In genomic region chr13:60177106-60177796, GRCm38 (mm10) we compare ENCODE assay signal across 8 mouse cellular contexts. TPM values are rescaled to one million over a fixed set of nuclear protein-coding genes. Genes with fewer than 3 reads are reported as not detected.
DNase-seq lines count a peak whose midpoint lies in the region; ATAC-seq and TF ChIP-seq lines count a peak whose summit lies in the region.

Gene Gas1, minus strand, starts transcription at chr13:60177365.

- 0 out of 2 replicates have a peak, but pooled peaks have one; percentile 39 for TF ChIP-seq EP300 in heart, postnatal 0 days (IDR thresholded peaks at IDR 0.05; ENCODE audit: low read depth)
- TF ChIP-seq EP300 in liver, embryonic 14.5 days (IDR thresholded peaks at IDR 0.05; ENCODE audit: low read depth) = no peak

- DNase-seq in G1E (ENCODE audit: low spot score) = no peak
- peak; percentile 54 for DNase-seq in cerebellum, adult 11-12 months
- peak; percentile 96 for DNase-seq in heart, postnatal 0 days (ENCODE audit: low spot score)
- peak; percentile 93 to 96 for DNase-seq in kidney, postnatal 36 days
- DNase-seq in liver, embryonic 14.5 days (ENCODE audit: low read depth in 3 of 3, low spot score in 3 of 3) = peak in 2 of 3 experiments; percentile 14 to 17
- DNase-seq in urinary bladder, adult 18-20 months (ENCODE audit: low spot score in 2 of 2) = peak; percentile 79 to 89

- peaks cover 60% of the 10 kb centered on the region for H3K9me3 ChIP-seq in G1E (replicated peaks)
- no peaks in the 10 kb centered on the region for H3K9me3 ChIP-seq in forebrain, embryonic 15.5 days
- no peaks in the 10 kb centered on the region for H3K9me3 ChIP-seq in heart, postnatal 0 days (replicated peaks; ENCODE audit: control insufficient read depth, low read length)
- H3K9me3 ChIP-seq in liver, embryonic 14.5 days (ENCODE audit: control insufficient read depth, low read length) = no peaks in the 10 kb centered on the region
- H3K9me3 ChIP-seq in neural tube, embryonic 15.5 days (replicated peaks) = no peaks in the 10 kb centered on the region

- no peaks in the 10 kb centered on the region for H3K4me1 ChIP-seq in G1E (ENCODE audit: insufficient read depth, low read depth, low read length)
- peaks cover 37% of the 10 kb centered on the region for H3K4me1 ChIP-seq in forebrain, embryonic 15.5 days
- H3K4me1 ChIP-seq in heart, postnatal 0 days (ENCODE audit: control insufficient read depth, insufficient read depth) = peaks cover 12% of the 10 kb centered on the region; the same call in 1 of the 2 replicates
- H3K4me1 ChIP-seq in liver, embryonic 14.5 days (replicated peaks; ENCODE audit: control insufficient read depth in 2 of 2, insufficient read depth in 2 of 2, low read length in 1 of 2) = 0 out of 4 replicates have a peak, but pooled peaks cover 0 to 2% of the 10 kb centered on the region in 2 experiments
- H3K4me1 ChIP-seq in neural tube, embryonic 15.5 days = peaks cover 43% of the 10 kb centered on the region

- no peaks in the 10 kb centered on the region for H3K27me3 ChIP-seq in G1E (ENCODE audit: insufficient read depth, low read length)
- H3K27me3 ChIP-seq in forebrain, embryonic 15.5 days = no peaks in the 10 kb centered on the region
- H3K27me3 ChIP-seq in heart, postnatal 0 days (ENCODE audit: control insufficient read depth, insufficient read depth, low read length) = no peaks in the 10 kb centered on the region
- peaks cover 47% of the 10 kb centered on the region for H3K27me3 ChIP-seq in liver, embryonic 14.5 days (ENCODE audit: control insufficient read depth, insufficient read depth, low read length)
- H3K27me3 ChIP-seq in neural tube, embryonic 15.5 days (replicated peaks) = no peaks in the 10 kb centered on the region; the same call in 1 of the 2 replicates

- peak within 1 kb of the TSS; percentile 79 for H3K9ac ChIP-seq in forebrain, embryonic 15.5 days (replicated peaks)
- peak within 1 kb of the TSS; percentile 92 for H3K9ac ChIP-seq in heart, postnatal 0 days (replicated peaks; ENCODE audit: low read depth, low read length)
- no peak within 1 kb of the TSS for H3K9ac ChIP-seq in liver, embryonic 14.5 days (replicated peaks)
- H3K9ac ChIP-seq in neural tube, embryonic 15.5 days (replicated peaks) = peak within 1 kb of the TSS; percentile 85

- H3K4me3 ChIP-seq in G1E (ENCODE audit: low read depth, low read length) = peak within 1 kb of the TSS; percentile 46; the same call in 1 of the 2 replicates
- peak within 1 kb of the TSS; percentile 72 for H3K4me3 ChIP-seq in forebrain, embryonic 15.5 days
- peak within 1 kb of the TSS; percentile 86 for H3K4me3 ChIP-seq in heart, postnatal 0 days (ENCODE audit: low read depth, low read length)
- peak within 1 kb of the TSS; percentile 40 to 48 for H3K4me3 ChIP-seq in liver, embryonic 14.5 days (ENCODE audit: insufficient read depth in 1 of 2, low read depth in 2 of 2, low read length in 2 of 2)
- H3K4me3 ChIP-seq in neural tube, embryonic 15.5 days (replicated peaks) = peak within 1 kb of the TSS; percentile 78

- ATAC-seq in G1E (ENCODE audit: extremely low read depth, insufficient number of reproducible peaks, low FRiP score, poor library complexity, severe bottlenecking) = no peak
- peak; percentile 88 for ATAC-seq in forebrain, embryonic 15.5 days (replicated peaks)
- peak; percentile 86 for ATAC-seq in heart, postnatal 0 days (ENCODE audit: insufficient read depth, low read depth)
- peak; percentile 55; the same call in 1 of the 2 replicates for ATAC-seq in liver, embryonic 14.5 days (ENCODE audit: insufficient read depth)
- peak; percentile 82 for ATAC-seq in neural tube, embryonic 15.5 days (ENCODE audit: low FRiP score)

- TF ChIP-seq CTCF in G1E (IDR thresholded peaks at IDR 0.05; ENCODE audit: low read depth, low read length) = no peak
- TF ChIP-seq CTCF in heart, postnatal 0 days (IDR thresholded peaks at IDR 0.05; ENCODE audit: low read depth) = no peak
- TF ChIP-seq CTCF in liver, embryonic 14.5 days (IDR thresholded peaks at IDR 0.05; ENCODE audit: low read depth) = no peak

- peak within 1 kb of the TSS; percentile 94 for H3K4me2 ChIP-seq in forebrain, embryonic 15.5 days (replicated peaks)
- H3K4me2 ChIP-seq in heart, postnatal 0 days (ENCODE audit: low read depth, low read length) = peak within 1 kb of the TSS; percentile 94
- peak within 1 kb of the TSS; percentile 56 for H3K4me2 ChIP-seq in liver, embryonic 14.5 days (ENCODE audit: low read depth)
- peak within 1 kb of the TSS; percentile 95 for H3K4me2 ChIP-seq in neural tube, embryonic 15.5 days

- no peaks in the 10 kb centered on the region for H3K36me3 ChIP-seq in G1E (replicated peaks)
- H3K36me3 ChIP-seq in forebrain, embryonic 15.5 days = no peaks in the 10 kb centered on the region
- H3K36me3 ChIP-seq in heart, postnatal 0 days (replicated peaks; ENCODE audit: control insufficient read depth, insufficient read depth, low read length) = no peaks in the 10 kb centered on the region
- no peaks in the 10 kb centered on the region for H3K36me3 ChIP-seq in liver, embryonic 14.5 days (replicated peaks; ENCODE audit: control insufficient read depth, insufficient read depth, low read depth)
- H3K36me3 ChIP-seq in neural tube, embryonic 15.5 days = no peaks in the 10 kb centered on the region

- WGBS in forebrain, embryonic 15.5 days = under 1% methylated on average over 59 of the region's 59 CpGs
- under 1% methylated on average over 52 of the region's 59 CpGs for WGBS in heart, postnatal 0 days
- 1% methylated on average over 56 of the region's 59 CpGs for WGBS in liver, embryonic 14.5 days (ENCODE audit: insufficient replicate concordance)
- WGBS in neural tube, embryonic 15.5 days = under 1% methylated on average over 58 of the region's 59 CpGs

- peak within 1 kb of the TSS; percentile 94 for H3K27ac ChIP-seq in forebrain, embryonic 15.5 days (replicated peaks)
- H3K27ac ChIP-seq in heart, postnatal 0 days (ENCODE audit: low read depth) = peak within 1 kb of the TSS; percentile 96
- H3K27ac ChIP-seq in liver, embryonic 14.5 days = no peak within 1 kb of the TSS
- peak within 1 kb of the TSS; percentile 93 for H3K27ac ChIP-seq in neural tube, embryonic 15.5 days (replicated peaks)

RNA-seq across cellular contexts. Expression of gene Gas1, which starts in this region (rescaled TPM):
- not detected in 2 replicates for total RNA-seq in G1E (2014; fragmentation: Nextera tagmentation)
- 0.06 TPM in 1 of 2 replicates, not detected in the other for total RNA-seq in G1E (2017)
- polyA plus RNA-seq in G1E (2012) = not detected in 2 replicates
- polyA plus RNA-seq in forebrain, embryonic 15.5 days (2015; fragmentation: Nextera tagmentation; extraction: Ambion mirVana) = 37.8 and 44.9 TPM in 2 replicates
- 85.9 and 116 TPM in 2 replicates for total RNA-seq in heart, postnatal 0 days (2014; rRNA removed; ENCODE audit: low replicate concordance)
- 20.3 and 24.9 TPM in 2 replicates for polyA plus RNA-seq in heart, postnatal 0 days (2015; fragmentation: Nextera tagmentation; extraction: Ambion mirVana)
- polyA plus RNA-seq in liver, embryonic 14.5 days (2012; rRNA removed) = 1.5 and 2.1 TPM in 2 replicates
- polyA plus RNA-seq in liver, embryonic 14.5 days (2014; fragmentation: Nextera tagmentation; extraction: Ambion mirVana) = 1.6 and 1.7 TPM in 2 replicates
- 16.2 and 26.7 TPM in 2 replicates for polyA plus RNA-seq in neural tube, embryonic 15.5 days (2015; fragmentation: Nextera tagmentation; extraction: Ambion mirVana)

Comparison
In these comparisons a context has a peak if more than half of its experiments do, and no peak if none do; other contexts are left out.
1. RNA of gene Gas1 (total RNA-seq): 85.9 to 116 TPM in heart, postnatal 0 days; 0.06 TPM in G1E; every median in the first group is over 10 times any median in the second.
2. Peak in every context shown above with its lines, with median percentiles within 50 percentile points of each other: H3K4me3 ChIP-seq and H3K4me2 ChIP-seq.